Mouse (Mus musculus) layer of hippocampus, postnatal 14 days (tissue): ENCODE results near the gene Efna4. TPM values are rescaled to one million over a fixed set of nuclear protein-coding genes. Genes with fewer than 3 reads are reported as not detected.

Experiments used
- DNase-seq, 2 experiments: peaks; one replicate each; pipeline ENCODE4 v3.0.0; 2021 to 2022; ENCODE audit warnings: low spot score in 2 of 2, mixed read lengths in 1 of 2
- total RNA-seq, 2 experiments: library from RNA; stranded (reverse); gene quantifications; 2 replicates each; pipeline ENCODE4 v1.2.3; 2021

Gene Efna4
- total RNA-seq, 2 experiments from 2014 or later = 1.0 to 1.8 TPM

- DNase-seq = no peak
Measured at GRCm38 (mm10) chr3:89331561-89331960, 6.3 kb downstream of the Efna4 start.

GRCm38 (mm10) chr3:89330948-89331347, 6.9 kb downstream of the Efna4 start:
- DNase-seq = no peak

- DNase-seq = no peak
Measured at GRCm38 (mm10) chr3:89330346-89330745, 7.5 kb downstream of the Efna4 start.

DNA sequence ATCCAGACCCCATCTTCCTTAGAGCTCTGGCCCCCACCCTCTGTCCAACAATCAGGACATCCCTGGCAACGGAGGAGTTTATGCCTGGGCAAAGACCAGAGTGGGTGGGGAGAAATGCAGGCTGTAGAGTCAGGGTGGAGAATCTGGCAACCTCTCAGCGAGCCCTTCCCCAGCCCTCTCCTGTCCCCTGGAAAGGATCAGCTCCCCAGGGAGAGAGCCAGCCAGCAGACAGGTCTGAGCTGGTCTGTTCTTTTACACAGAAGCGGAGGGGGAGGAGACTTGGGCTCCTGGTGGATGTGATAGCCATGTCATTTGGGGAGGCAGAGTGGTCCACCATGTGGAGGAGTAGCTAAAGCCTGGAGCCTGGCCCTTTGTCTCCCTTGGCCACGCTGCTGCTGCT, 9.2 kb downstream of the Efna4 start:
- DNase-seq = no peak

DNA sequence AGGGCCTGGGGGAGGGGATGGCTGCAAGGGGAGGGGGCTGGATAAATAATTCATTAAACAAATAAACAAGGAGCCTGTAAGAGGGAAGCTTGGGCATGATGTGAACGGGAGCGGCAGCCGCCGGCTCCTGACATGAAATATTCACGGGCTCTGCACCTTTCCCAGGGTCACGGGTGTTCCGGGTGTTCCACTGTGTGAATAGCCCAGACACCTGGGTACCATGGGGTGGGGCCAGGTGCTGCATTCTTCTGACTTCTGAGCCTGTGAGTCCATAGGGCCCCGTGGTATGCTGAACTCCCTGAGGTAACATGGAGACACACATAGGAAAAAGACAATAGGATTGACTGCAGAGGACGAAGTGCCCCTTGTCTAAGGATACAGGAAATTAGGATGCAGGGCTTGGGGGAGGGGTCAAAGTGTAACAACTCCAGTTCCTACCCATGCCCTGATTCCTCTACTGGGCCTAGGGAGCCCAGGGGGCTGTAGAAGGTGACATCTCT, 10.4 kb downstream of the Efna4 start:
- no peak for DNase-seq

DNA sequence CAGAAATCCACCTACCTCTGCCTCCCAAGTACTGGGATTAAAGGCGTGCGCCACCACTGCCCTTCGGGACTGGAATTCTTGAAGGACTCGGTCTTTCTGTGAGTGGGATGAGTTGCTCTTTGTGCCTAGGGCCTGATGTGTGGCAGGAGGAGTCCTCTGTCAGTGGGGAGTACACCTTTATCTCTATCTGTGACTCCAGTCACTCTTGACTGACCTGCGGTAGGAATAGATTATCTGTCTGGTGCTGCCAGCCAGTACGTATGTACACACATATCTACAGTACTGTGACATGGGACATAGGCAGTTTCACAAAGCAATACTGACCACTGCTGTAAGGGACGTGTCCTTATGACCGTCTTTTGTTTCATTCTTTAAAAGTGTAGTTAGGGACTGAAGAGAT, 11.9 kb downstream of the Efna4 start:
- DNase-seq = no peak

DNA sequence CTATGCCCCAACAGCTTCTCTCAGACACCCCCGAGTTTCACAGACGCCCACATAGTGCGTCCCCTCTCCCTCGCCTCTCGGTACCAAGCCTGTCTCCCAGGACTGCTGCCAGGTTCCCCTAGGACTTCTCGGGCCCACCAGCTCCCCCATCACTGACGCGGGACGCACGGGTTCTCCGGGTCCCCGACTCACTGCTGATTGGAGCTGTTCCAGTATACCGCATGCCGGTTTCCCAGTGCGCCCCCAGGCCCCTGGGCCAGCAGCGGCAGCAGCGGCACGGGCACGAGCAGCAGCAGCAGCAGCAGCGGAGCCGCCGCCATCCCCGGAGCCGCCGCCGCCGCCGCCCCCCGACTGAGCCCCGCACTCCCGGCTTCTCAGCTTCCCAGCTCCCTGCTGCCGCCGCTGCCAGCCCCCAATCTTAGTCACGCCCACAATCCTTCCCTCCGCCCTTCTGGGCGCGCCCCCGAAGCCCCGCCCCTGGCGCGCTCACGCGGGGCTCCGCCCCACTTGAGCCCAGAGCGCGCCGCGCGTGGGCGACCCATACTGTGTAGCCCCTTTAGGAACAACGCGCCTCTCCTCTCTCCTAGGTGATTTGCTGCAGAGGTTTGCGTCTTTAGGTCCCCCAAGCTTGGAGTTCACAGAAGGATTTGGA, 15.2 kb downstream of the Efna4 start, which contains the start of gene Efna3:
Efna3 (minus strand) TSS at position 452 of the 652 bp plus-strand sequence.
- peak; percentile 85 to 87 for DNase-seq

- DNase-seq = no peak
Measured at GRCm38 (mm10) chr3:89322131-89322500, 15.7 kb downstream of the Efna4 start.

DNA sequence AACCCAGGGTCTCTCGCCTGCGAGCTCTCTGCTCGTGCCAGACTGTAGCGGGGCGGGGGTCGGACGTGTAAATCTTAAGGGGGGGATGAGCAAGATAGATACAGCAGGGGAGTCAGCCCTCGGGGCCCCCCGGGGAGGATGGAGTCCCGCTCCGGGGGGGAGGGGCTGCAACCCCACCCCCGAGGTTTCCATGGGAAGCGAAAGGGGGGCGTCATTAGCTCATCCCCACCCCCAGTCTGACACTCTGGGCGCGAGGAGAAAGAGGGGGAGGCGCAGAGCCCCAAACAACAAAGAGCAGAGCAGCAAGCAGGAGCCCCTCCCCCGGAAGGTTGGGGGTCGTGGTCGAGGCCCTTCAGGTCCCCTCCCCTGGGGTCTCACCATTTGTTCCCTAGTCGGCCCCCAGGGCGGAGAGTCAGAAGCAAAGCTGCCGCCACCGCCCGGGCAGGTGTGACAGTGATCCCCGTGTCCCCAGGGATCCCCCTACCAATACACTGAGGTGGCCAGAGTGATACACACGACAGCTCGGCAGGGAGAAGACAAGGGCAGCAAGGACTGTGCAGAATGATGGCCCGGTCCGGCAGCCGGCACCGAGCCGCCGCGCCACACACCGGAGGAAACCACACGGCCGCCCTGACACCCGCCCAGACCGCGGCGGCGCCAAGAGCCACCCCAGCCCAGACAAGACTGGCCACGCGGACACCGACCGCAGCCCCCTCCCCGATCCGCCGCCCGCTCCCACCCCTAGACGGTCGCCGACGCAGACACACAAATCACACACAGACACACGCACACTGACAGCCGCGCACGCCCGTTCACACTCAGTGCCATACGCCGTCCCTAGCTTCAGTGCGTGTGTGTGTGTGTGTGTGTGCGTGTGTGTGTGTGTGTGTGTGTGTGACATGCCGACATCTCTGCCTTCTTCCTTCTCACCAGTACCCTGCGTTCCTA, 16.4 kb downstream of the Efna4 start:
- DNase-seq = no peak

GRCm38 (mm10) chr3:89320581-89321182, 17.1 kb downstream of the Efna4 start:
- peak in 1 of 2 experiments; percentile 49 for DNase-seq

DNA sequence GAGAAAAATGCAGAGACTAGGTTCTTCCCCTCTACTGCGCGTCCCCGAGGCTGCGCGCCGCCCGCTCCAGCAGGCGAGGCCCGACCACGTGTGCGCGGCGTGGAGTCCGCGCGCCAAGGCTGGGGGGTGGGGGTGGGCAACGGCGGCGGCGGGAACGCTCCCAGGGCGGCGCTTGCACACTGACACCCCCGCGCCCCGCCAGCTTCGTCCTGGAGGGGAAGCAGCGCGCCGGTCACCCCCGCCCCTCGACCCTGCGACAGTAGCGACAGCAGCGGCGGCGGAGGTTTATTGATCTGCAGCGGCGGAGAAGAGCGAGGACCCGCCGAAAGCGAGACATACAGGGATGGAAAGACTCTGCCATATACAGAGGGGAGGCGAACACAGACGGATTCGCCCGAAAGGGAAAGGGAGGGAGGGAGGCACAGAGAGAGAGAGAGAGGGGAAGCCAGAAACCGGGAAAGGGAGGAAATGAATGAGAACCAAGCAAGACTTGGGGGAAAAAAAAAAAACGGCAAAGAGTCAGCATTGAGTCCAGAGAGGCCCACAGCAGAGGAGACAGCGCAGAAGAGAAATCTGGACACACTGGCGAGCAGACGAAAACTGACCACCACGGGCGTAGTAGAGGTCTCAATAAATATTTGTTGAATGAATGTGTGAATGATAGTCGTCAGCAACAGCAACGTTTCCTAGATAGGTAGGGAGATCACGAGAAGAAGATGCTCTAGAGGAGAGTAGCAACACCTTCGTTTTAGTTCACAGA, 18.1 kb downstream of the Efna4 start:
- DNase-seq = no peak

- no peak for DNase-seq
Measured at GRCm38 (mm10) chr3:89318971-89319590, 18.7 kb downstream of the Efna4 start.

GRCm38 (mm10) chr3:89318316-89318715, 19.5 kb downstream of the Efna4 start:
- DNase-seq = no peak

- DNase-seq = no peak
Measured at GRCm38 (mm10) chr3:89317246-89317645, 20.6 kb downstream of the Efna4 start.

- DNase-seq = peak; percentile 87 to 90
Measured at GRCm38 (mm10) chr3:89316833-89317232, 21.0 kb downstream of the Efna4 start.

- DNase-seq = no peak
Measured at GRCm38 (mm10) chr3:89315930-89316831, 21.6 kb downstream of the Efna4 start.

- DNase-seq = peak; percentile 78 to 81
Measured at GRCm38 (mm10) chr3:89315195-89315929, 22.5 kb downstream of the Efna4 start.

DNA sequence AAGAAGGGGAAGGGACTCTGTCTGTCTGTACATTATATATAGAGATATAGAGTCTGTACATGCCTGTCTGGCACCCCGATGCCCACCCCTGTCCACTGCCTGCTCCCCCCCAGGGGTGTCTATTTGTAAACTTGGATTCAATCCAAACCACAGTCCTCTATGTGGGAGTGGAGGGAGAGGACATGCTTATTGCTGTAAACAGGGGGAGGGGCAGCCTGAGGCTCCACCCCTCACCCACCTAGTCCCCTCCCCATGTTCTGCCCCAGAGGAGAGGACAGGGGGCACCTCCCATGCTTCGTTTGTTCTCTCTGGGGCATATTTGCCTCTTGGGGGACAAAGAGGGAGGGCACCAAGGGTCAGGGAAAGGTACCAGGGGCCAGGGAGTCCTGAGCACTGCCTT, 23.0 kb downstream of the Efna4 start:
- no peak for DNase-seq

DNA sequence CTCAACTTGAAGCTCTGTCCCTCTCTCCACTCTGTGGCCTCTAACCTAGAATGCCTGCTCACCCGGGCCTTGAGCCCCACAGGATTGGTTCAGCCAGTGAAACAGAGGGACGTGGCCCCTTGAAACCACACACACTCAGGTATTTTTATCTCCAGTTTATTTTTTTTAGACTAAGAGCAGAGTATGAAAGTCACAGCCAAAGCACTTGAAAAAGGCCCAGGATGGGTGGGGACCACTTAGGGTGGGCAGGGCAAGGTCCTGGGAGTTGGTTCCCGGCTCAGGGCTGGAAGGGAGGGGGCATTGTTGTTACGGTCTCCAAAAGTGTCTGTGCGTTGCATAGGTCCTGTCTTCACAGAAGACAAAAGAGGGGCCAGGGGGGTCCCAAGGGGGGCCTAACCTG, 23.5 kb downstream of the Efna4 start:
- DNase-seq = no peak
